Mouse (Mus musculus) hindbrain, postnatal 0 days (tissue): ENCODE results near the gene Maml1. TPM values are rescaled to one million over a fixed set of nuclear protein-coding genes. Genes with fewer than 3 reads are reported as not detected.

ENCODE experiments used
- ATAC-seq: fragments of 200-750 bp; cut with Nextera tagmentation; 2 replicates; pipeline ENCODE4 v1.8.0; 2017; ENCODE audit warnings: mild to moderate bottlenecking, moderate TSS enrichment, moderate library complexity
- DNase-seq: peaks from one replicate; pipeline ENCODE4 v3.0.0-alpha.2; 2015; ENCODE audit warnings: low spot score
- H3K27ac ChIP-seq: fragments of 300-500 bp; sonication (generic); 2 replicates; pipeline ENCODE4 v1.5.1; 2014; ENCODE audit warnings: mild to moderate bottlenecking
- H3K27me3 ChIP-seq: fragments of 300-500 bp; sonication (generic); 2 replicates; pipeline ENCODE4 v1.6.1; 2014; ENCODE audit warnings: low read length, mixed read lengths; ENCODE audit not compliant: insufficient read depth
- H3K36me3 ChIP-seq: fragments of 300-500 bp; sonication (generic); 2 replicates; pipeline ENCODE4 v1.6.1; 2014; ENCODE audit warnings: low read length, mixed read lengths; ENCODE audit not compliant: insufficient read depth
- H3K4me1 ChIP-seq: fragments of 300-500 bp; sonication (generic); 2 replicates; pipeline ENCODE4 v1.6.1; 2014; ENCODE audit warnings: antibody characterized with exemption, low read length, mixed read lengths; ENCODE audit not compliant: insufficient read depth
- H3K4me2 ChIP-seq: fragments of 300-500 bp; sonication (generic); 2 replicates; pipeline ENCODE4 v1.6.1; 2014; ENCODE audit warnings: low read depth, mild to moderate bottlenecking, low read length, moderate library complexity, mixed read lengths
- H3K4me3 ChIP-seq: fragments of 300-500 bp; sonication (generic); 2 replicates; pipeline ENCODE4 v1.5.1; 2014; ENCODE audit warnings: low read length
- H3K9ac ChIP-seq: fragments of 300-500 bp; sonication (generic); replicated peaks from 2 replicates; pipeline ENCODE4 v1.6.1; 2014; ENCODE audit warnings: mild to moderate bottlenecking, low read length, moderate library complexity, mixed read lengths
- H3K9me3 ChIP-seq: fragments of 300-500 bp; sonication (generic); 2 replicates; pipeline ENCODE4 v1.6.1; 2016; ENCODE audit warnings: low read length, mixed read lengths
- CTCF ChIP-seq: IDR thresholded peaks from 2 replicates; pipeline ENCODE4 v1.5.1; 2016; ENCODE audit warnings: antibody characterized with exemption, control low read depth, low read depth
- WGBS: fragments of 180-500 bp; shearing (Covaris S2); extraction: QIAGEN DNeasy Blood & Tissue Kit; methylation state at CpG from one replicate; pipeline ENCODE4 v1.1.7; 2014; 5-methylcytosine and 5-hydroxymethylcytosine counted together
- microRNA-seq, 2 experiments: library from miRNA; unstranded; fragments of <30 nt; microRNA quantifications; one replicate each; pipeline ENCODE4; 2016
- polyA plus RNA-seq: library from polyadenylated mRNA; unstranded; fragments of >200 nt; fragmentation: Nextera tagmentation; extraction: Ambion mirVana; gene quantifications from 2 replicates; pipeline ENCODE4 v1.2.1, GENCODE M21; 2015
- total RNA-seq: library from RNA; depleted of rRNA; stranded (reverse); fragments of >200 nt; gene quantifications from 2 replicates; pipeline ENCODE4 v1.2.3, GENCODE M21; 2014; rRNA removed

The Maml1 gene
- total and polyA plus RNA-seq, 2 experiments from 2014 or later = 1.8 to 11.6 TPM

DNA sequence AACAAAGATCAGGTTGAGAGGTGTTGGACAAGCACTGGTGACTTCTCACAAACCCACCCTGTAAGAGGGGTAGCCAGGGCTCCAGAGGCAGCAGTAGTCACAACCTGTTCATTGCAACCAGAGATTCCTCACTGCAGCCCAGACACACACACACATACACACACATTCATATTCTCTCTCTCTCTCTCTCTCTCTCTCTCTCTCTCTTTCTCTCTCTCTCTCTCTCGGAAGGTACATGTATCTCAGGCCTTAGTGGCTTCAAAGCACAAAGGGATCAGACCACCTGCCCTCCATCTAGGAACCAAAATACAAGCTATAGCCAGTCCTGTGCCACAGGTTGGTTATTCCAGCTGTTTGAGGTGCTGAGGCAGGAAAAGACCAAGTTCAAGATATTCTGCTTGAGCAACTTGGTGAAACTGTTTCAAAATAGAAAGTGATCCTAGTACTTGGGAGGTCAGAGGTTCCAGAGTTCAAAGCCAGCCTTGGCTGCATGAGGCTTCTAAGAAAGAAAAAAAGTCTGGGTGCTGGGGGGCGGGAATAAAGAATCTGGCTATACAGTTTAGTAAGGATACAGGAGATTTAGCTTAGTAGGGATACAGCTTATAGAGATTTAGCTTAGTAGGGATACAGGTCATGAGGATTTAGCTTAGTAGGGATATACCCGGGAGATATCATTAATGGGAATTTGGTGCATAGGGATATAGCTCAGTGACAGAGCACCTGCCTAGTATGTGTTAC is 80.6 kb downstream of the Maml1 start:
- peak overlapping the region; percentile 99 for H3K27ac ChIP-seq
- peaks cover 14% of the 10 kb centered on the region for H3K36me3 ChIP-seq
- WGBS = 83% methylated on average over 3 of the region's 3 CpGs
- ATAC-seq = no peak
- H3K9me3 ChIP-seq = no peaks in the 10 kb centered on the region
- H3K4me3 ChIP-seq = peak overlapping the region; percentile 81; the same call in 1 of the 2 replicates
- H3K27me3 ChIP-seq = no peaks in the 10 kb centered on the region
- DNase-seq = no peak
- no peak overlapping the region for H3K9ac ChIP-seq
- no peak for TF ChIP-seq CTCF
- H3K4me2 ChIP-seq = peak overlapping the region; percentile 66
- H3K4me1 ChIP-seq = peaks cover 18% of the 10 kb centered on the region; the same call in 1 of the 2 replicates

DNA sequence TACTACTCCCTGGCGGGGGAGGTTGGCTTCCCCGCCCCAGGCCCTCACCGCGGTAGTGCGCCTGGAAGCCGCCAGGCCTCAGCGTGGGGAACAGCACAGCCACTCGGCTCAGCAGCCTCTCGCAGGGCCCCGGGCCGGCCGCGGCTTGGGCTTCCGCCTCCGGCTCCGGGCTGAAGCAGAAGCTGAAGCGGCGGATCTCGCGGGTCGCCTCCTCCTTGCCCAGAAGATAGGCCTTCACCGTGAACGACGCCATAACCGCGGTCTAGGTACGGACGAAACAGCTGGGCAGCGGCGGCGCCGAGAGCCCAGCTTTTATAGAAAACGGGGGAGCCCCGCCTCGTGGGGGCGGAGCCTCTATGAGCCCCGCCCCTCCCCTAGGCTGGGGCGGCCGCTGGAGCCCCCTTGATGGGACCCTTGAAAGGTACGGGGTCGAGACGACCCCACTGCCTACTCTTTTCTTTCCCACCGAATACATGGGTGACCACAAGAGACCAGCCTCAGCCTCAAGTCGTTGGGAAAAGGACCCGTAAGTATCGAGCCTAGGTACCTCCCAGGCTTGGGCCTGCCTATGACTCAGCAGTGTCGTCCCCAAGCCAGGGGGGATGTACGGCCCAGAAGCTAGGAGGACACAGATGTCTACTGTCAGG is 81.5 kb downstream of the Maml1 start, which contains the start of the genes Sqstm1 and Mgat4b:
Gene Sqstm1 (minus strand): TSS at position 323 of the 647 bp plus-strand sequence.
Gene Mgat4b (plus strand): TSS at position 386 of the 647 bp plus-strand sequence.
- DNase-seq (peak; percentile 91), ATAC-seq (peak; percentile 72)
- Histone ChIP-seq H3K4me1 (peaks cover 16% of the 10 kb centered on the region; the same call in 1 of the 2 replicates), H3K27me3 (no peaks in the 10 kb centered on the region), H3K4me3 (peak within 1 kb of the TSS; percentile 81), H3K9ac (peak within 1 kb of the TSS; percentile 95), H3K36me3 (peaks cover 23% of the 10 kb centered on the region), H3K9me3 (no peaks in the 10 kb centered on the region), H3K4me2 (peak within 1 kb of the TSS; percentile 66), H3K27ac (peak within 1 kb of the TSS; percentile 99)
- peak; percentile 23; the same call in 1 of the 2 replicates for TF ChIP-seq CTCF
- under 1% methylated on average over 47 of the region's 48 CpGs for WGBS

DNA sequence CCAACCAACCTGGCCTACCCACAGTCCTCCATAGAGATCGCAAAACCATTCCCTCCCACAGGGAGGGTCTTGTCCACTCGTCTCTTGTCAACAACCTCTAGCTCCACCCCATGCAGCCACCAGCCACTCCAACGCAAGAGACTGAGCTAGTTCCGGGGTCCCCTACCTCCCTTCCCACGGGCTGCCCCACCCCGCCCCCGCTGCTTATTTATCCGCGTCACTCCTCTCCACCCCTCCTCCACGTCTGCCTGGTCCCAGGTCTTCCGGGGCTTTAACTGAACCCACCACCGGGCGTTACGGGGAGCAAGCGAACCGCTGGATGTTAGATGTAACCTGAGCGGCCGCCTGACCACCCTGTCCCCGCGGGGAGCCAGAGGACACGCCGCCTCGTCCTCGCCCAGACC is 82.0 kb downstream of the Maml1 start:
- under 1% methylated on average over 24 of the region's 24 CpGs for WGBS
- Histone ChIP-seq H3K9ac (peak overlapping the region; percentile 95), H3K9me3 (no peaks in the 10 kb centered on the region), H3K4me2 (peak overlapping the region; percentile 66), H3K27ac (peak overlapping the region; percentile 99), H3K27me3 (no peaks in the 10 kb centered on the region), H3K4me1 (0 out of 2 replicates have a peak, but pooled peaks cover 13% of the 10 kb centered on the region), H3K36me3 (peaks cover 28% of the 10 kb centered on the region), H3K4me3 (peak overlapping the region; percentile 81)
- peak; percentile 96 for ATAC-seq
- peak; percentile 96 for DNase-seq
- no peak for TF ChIP-seq CTCF

DNA sequence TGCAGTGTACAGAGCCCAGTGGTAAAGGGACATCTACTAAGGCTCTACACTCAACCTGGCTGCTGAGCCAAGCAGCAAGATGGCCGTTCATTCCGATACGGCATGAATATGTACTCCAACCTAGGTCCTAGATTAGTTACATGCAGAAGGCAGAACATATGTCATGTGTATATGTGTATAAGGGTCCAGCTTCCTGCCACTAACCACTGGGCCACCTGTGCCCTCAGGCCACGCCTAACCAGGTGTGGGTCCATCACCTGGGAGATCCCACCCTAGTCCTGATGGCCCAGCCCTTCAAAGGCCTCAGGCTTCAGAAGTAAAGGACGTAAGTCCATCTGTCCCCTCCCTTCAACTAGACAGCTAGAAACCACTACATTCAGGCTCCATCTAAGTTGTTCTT is 84.1 kb downstream of the Maml1 start:
- DNase-seq (no peak), ATAC-seq (no peak)
- Histone ChIP-seq H3K4me3 (no peak overlapping the region), H3K27me3 (no peaks in the 10 kb centered on the region), H3K4me1 (0 out of 2 replicates have a peak, but pooled peaks cover 8% of the 10 kb centered on the region), H3K27ac (no peak overlapping the region), H3K9me3 (no peaks in the 10 kb centered on the region), H3K9ac (no peak overlapping the region), H3K4me2 (no peak overlapping the region), H3K36me3 (peaks cover 40% of the 10 kb centered on the region)
- no peak for TF ChIP-seq CTCF
- 97% methylated on average over 5 of the region's 5 CpGs for WGBS

DNA sequence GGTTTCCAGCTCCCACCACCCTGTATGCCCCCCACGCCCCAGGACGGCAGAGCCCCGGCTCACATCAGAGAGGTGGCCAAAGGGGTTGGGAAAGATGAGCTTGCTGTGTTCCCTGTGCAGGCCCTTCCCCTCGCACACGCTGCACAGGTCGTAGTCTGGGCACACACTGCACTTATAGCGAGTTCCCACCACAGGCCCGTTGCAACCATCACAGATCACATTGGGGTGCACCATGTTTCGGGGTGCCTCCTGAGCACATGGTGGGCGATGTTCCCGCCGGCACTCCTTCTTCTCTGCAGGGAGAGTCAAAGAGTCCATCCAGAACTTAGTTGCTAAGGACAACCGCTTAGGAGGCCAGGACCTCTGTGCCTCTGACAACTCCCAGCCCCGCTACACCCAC is 84.8 kb downstream of the Maml1 start:
- no peak overlapping the region for H3K9ac ChIP-seq
- peaks cover 47% of the 10 kb centered on the region for H3K36me3 ChIP-seq
- 0 out of 2 replicates have a peak, but pooled peaks cover 8% of the 10 kb centered on the region for H3K4me1 ChIP-seq
- H3K27me3 ChIP-seq = no peaks in the 10 kb centered on the region
- ATAC-seq (no peak), DNase-seq (no peak)
- H3K9me3 ChIP-seq = no peaks in the 10 kb centered on the region
- H3K27ac ChIP-seq = no peak overlapping the region
- H3K4me3 ChIP-seq = no peak overlapping the region
- TF ChIP-seq CTCF = no peak
- 97% methylated on average over 14 of the region's 14 CpGs for WGBS
- no peak overlapping the region for H3K4me2 ChIP-seq

DNA sequence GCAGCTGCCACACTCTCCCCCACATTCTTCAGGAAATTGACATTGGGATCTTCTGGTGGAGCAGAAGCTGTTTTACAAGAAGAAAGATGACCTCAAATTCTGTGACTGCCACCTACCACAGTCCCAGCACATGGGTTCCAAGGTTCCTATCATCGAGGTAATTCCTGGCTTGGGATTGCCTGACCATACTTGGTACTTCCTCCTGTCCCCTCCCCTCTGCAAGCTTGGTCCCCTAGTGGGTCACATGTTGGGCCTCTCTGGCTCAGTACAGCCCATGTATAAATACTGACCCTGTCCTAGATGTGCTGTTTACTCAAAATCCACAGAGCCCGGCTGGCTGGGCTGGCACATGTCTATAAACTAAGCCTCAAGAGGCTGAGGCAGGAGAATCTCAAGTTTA is 86.1 kb downstream of the Maml1 start:
- TF ChIP-seq CTCF = no peak
- H3K9me3 ChIP-seq = no peaks in the 10 kb centered on the region
- no peak for ATAC-seq
- 89% methylated on average over 2 of the region's 2 CpGs for WGBS
- no peak overlapping the region for H3K4me2 ChIP-seq
- no peaks in the 10 kb centered on the region for H3K27me3 ChIP-seq
- DNase-seq = no peak
- H3K9ac ChIP-seq = no peak overlapping the region
- H3K36me3 ChIP-seq = peaks cover 60% of the 10 kb centered on the region
- no peak overlapping the region for H3K27ac ChIP-seq
- no peak overlapping the region for H3K4me3 ChIP-seq
- H3K4me1 ChIP-seq = 0 out of 2 replicates have a peak, but pooled peaks cover 8% of the 10 kb centered on the region

Small RNA genes within 50 kb of the gene (microRNA-seq; reads per million reads assigned to microRNA genes)
- 0.35 to 0.72 reads per million in 2 experiments for gene Mir6919

Other genes with a start within 250 kb of the Maml1 start
- 62.4 and 62.6 TPM in 2 replicates for gene Tbc1d9b, start 160.9 kb downstream of the Maml1 start, total RNA-seq
- gene Tbc1d9b, start 160.9 kb downstream of the Maml1 start, polyA plus RNA-seq = 32.1 and 33.5 TPM in 2 replicates
- 40.8 and 44.2 TPM in 2 replicates for gene Mrnip, start 117.9 kb downstream of the Maml1 start, total RNA-seq
- gene Mrnip, start 117.9 kb downstream of the Maml1 start, polyA plus RNA-seq = 33.5 and 34.0 TPM in 2 replicates
- gene Sqstm1, start 81.5 kb downstream of the Maml1 start, total RNA-seq = 289 and 299 TPM in 2 replicates
- gene Sqstm1, start 81.5 kb downstream of the Maml1 start, polyA plus RNA-seq = 412 and 450 TPM in 2 replicates
- gene Mgat4b, start 81.4 kb downstream of the Maml1 start, total RNA-seq = 108 and 134 TPM in 2 replicates
- gene Mgat4b, start 81.4 kb downstream of the Maml1 start, polyA plus RNA-seq = 67.8 and 74.6 TPM in 2 replicates
- gene Ltc4s, start 53.7 kb downstream of the Maml1 start, total RNA-seq = 4.0 and 6.8 TPM in 2 replicates
- gene Ltc4s, start 53.7 kb downstream of the Maml1 start, polyA plus RNA-seq = 5.9 and 7.1 TPM in 2 replicates
- gene Canx, start 33.4 kb upstream of the Maml1 start, total RNA-seq = 174 and 197 TPM in 2 replicates
- 254 and 259 TPM in 2 replicates for gene Canx, start 33.4 kb upstream of the Maml1 start, polyA plus RNA-seq
- 0.47 TPM in 1 of 2 replicates, not detected in the other for gene Cby3, start 62.2 kb upstream of the Maml1 start, total RNA-seq
- 1.2 and 1.5 TPM in 2 replicates for gene Cby3, start 62.2 kb upstream of the Maml1 start, polyA plus RNA-seq
- 171 and 176 TPM in 2 replicates for gene Hnrnph1, start 84.7 kb upstream of the Maml1 start, total RNA-seq
- gene Hnrnph1, start 84.7 kb upstream of the Maml1 start, polyA plus RNA-seq = 244 and 249 TPM in 2 replicates
- gene Rufy1, start 138.8 kb upstream of the Maml1 start, total RNA-seq = 12.3 and 15.1 TPM in 2 replicates
- 17.6 and 19.8 TPM in 2 replicates for gene Rufy1, start 138.8 kb upstream of the Maml1 start, polyA plus RNA-seq